Mouse (Mus musculus): ENCODE results near the gene Stambpl1. TPM values are rescaled to one million over a fixed set of nuclear protein-coding genes. Genes with fewer than 3 reads are reported as not detected.

The Stambpl1 gene
- polyA plus RNA-seq, 1 experiment = 1.1 TPM

DNA sequence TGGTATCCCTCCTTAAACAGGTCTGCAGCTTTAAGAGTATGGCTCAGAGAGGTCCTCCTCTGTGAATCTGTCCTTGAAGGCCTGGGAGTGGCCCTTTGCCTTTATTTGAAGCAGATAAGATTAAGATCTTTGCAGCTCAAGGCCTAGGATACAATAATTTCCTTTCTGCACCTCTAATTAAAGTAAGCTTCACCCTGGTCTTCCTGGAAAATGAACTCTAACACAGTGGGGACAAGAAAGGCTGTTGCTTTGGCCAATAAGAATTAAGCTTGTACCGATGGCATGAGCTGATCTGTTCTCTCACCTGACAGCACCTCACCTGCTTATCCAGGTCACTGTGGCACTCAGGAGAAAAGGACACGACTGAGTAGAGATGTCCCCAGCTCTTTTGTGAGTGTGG is 18.8 kb downstream of the Stambpl1 start:
- H3K4me1 ChIP-seq = peaks cover 12% of the 10 kb centered on the region
- peaks cover 7% of the 10 kb centered on the region for H3K36me3 ChIP-seq (replicated peaks; ENCODE audit: low read length)

DNA sequence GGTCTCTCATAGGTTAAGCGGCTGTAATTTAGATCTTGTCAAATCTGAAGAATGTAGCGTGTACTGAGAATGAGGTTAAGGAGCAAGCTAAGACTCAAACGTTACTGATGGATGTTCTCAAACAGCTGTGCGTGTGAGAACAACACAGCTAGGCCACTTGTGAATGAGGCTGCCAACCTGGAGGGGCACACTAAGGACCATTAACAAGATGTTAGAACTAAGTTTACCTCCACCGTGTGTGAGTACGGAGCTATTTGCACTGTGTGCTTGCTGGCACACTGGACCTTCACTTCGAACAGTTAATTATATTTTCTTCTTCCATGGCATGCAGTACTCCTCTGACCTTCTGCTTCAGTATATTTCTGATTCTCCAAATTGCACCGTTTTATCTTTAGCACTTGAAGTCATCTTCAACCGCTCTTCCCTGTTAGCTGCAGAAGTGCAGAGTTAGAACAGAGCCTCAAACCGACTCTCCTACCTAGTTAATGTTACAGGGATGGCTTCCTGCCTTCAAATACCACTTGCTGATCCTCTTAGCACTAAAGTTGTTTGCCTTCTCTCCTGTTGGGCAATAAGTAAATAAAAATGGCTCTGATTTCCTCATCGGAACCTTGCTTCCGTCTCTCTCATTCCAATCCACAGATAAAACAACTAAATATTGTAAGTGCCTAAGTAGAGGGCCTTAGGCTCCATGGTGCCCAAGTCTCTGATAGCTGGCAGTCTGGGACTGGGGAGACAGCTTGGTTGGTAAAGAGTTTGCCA is 20.6 kb downstream of the Stambpl1 start:
- Histone ChIP-seq H3K36me3 (replicated peaks; ENCODE audit: low read length) (peaks cover 7% of the 10 kb centered on the region), H3K4me3 (replicated peaks) (no peak overlapping the region), H3K4me1 (peaks cover 16% of the 10 kb centered on the region), H3K9me3 (no peaks in the 10 kb centered on the region), H3K27me3 (replicated peaks) (no peaks in the 10 kb centered on the region)
- TF ChIP-seq FLI1 (IDR thresholded peaks at IDR 0.05; ENCODE audit: low read length) = no peak
- no peak for TF ChIP-seq GATA1 (IDR thresholded peaks at IDR 0.05; ENCODE audit: borderline replicate concordance, low read length)

More for the DNA sequence above, 18.8 kb downstream of the Stambpl1 start:
- H3K27me3 ChIP-seq (replicated peaks) = no peaks in the 10 kb centered on the region
- TF ChIP-seq FLI1 (IDR thresholded peaks at IDR 0.05; ENCODE audit: low read length) (no peak), GATA1 (IDR thresholded peaks at IDR 0.05; ENCODE audit: borderline replicate concordance, low read length) (no peak)
- no peaks in the 10 kb centered on the region for H3K9me3 ChIP-seq
- H3K4me3 ChIP-seq (replicated peaks) = no peak overlapping the region

DNA sequence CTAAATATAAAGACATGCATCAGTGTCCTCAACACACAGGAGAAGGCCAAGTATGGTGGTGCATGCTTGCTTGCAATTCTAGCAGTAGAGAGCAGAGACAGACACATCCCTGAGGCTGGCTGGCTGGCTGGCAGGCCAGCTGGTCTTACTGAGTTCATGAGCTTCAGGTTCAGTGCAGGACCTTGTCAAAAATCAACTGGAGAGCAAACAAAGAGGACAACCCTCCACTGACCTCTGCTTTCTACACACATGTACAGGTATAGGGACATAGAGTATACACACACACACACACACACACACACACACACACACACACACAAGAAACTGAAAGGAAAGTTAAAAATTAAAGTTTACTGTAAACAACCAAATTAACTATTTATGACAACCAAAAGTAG is 21.2 kb downstream of the Stambpl1 start:
- peaks cover 7% of the 10 kb centered on the region for H3K36me3 ChIP-seq (replicated peaks; ENCODE audit: low read length)
- H3K27me3 ChIP-seq (replicated peaks) = no peaks in the 10 kb centered on the region
- no peak for TF ChIP-seq GATA1 (IDR thresholded peaks at IDR 0.05; ENCODE audit: borderline replicate concordance, low read length)
- TF ChIP-seq FLI1 (IDR thresholded peaks at IDR 0.05; ENCODE audit: low read length) = no peak
- H3K9me3 ChIP-seq = no peaks in the 10 kb centered on the region
- H3K4me3 ChIP-seq (replicated peaks) = no peak overlapping the region
- peaks cover 22% of the 10 kb centered on the region for H3K4me1 ChIP-seq

DNA sequence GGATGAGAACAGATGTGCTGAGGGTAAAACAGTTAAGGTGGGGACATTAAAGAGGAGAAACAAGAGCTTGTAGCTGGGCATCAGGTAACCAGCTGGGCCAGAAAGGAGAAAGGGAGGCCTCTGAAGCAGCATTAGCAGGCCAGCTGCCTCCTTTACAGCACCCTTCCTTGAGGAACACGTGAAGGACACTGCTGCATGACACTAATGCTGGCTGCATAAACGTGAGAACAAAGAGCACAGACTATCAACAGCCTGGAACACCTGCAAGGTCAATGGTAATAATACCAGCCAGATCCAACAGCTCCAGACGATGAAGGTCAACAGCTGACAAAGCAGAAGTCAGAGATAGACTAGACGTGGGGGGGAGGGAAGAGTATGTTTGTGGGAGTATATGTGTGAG is 22.1 kb downstream of the Stambpl1 start:
- Histone ChIP-seq H3K4me3 (replicated peaks) (no peak overlapping the region), H3K4me1 (peaks cover 24% of the 10 kb centered on the region), H3K27me3 (replicated peaks) (no peaks in the 10 kb centered on the region), H3K9me3 (no peaks in the 10 kb centered on the region), H3K36me3 (replicated peaks; ENCODE audit: low read length) (peaks cover 7% of the 10 kb centered on the region)
- no peak for TF ChIP-seq FLI1 (IDR thresholded peaks at IDR 0.05; ENCODE audit: low read length)
- no peak for TF ChIP-seq GATA1 (IDR thresholded peaks at IDR 0.05; ENCODE audit: borderline replicate concordance, low read length)

DNA sequence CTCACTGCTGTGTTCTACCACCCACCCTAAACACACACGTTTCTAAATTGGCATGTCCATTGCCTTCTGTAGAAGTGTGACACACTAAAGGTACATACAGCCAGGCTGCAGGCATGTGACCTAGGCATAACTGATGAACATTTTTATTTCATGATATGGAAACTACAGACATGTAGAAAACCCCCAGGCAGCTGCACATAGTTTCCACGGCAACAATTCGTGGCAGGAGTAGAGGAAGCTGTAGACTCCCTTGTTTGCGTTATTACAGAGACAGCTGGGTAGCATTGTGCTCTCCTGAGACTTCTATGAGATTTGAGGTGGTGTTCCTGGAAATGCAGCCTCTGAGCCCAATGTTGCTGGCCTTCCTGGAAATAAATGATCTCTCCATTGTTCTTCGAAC is 24.9 kb downstream of the Stambpl1 start:
- no peak for TF ChIP-seq GATA1 (IDR thresholded peaks at IDR 0.05; ENCODE audit: borderline replicate concordance, low read length)
- TF ChIP-seq FLI1 (IDR thresholded peaks at IDR 0.05; ENCODE audit: low read length) = no peak
- Histone ChIP-seq H3K4me1 (peaks cover 35% of the 10 kb centered on the region), H3K36me3 (replicated peaks; ENCODE audit: low read length) (peaks cover 25% of the 10 kb centered on the region), H3K27me3 (replicated peaks) (no peaks in the 10 kb centered on the region), H3K4me3 (replicated peaks) (no peak overlapping the region), H3K9me3 (no peaks in the 10 kb centered on the region)

DNA sequence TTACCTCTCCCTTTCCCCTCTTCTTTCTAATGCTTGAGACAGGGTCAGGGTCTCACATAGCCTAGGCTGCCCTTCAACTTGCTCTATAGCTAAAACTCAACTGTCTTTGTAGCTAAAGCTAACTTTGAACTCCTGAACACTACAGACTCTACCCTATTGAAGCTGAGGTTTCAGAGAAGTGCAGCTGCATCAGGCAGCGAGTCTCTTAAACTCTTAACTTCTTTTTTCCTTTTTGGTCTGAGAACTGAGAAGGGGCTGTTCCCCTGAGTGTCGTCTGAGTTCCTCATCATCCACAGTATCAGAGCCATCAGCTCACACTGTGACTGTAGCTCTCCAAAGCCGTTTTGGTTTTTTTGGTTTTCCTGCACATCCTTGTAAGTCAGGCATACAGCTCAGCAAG is 25.7 kb downstream of the Stambpl1 start:
- H3K4me3 ChIP-seq (replicated peaks) = no peak overlapping the region
- H3K9me3 ChIP-seq = no peaks in the 10 kb centered on the region
- peaks cover 35% of the 10 kb centered on the region for H3K4me1 ChIP-seq
- peaks cover 25% of the 10 kb centered on the region for H3K36me3 ChIP-seq (replicated peaks; ENCODE audit: low read length)
- H3K27me3 ChIP-seq (replicated peaks) = no peaks in the 10 kb centered on the region
- TF ChIP-seq FLI1 (IDR thresholded peaks at IDR 0.05; ENCODE audit: low read length) (no peak), GATA1 (IDR thresholded peaks at IDR 0.05; ENCODE audit: borderline replicate concordance, low read length) (no peak)

DNA sequence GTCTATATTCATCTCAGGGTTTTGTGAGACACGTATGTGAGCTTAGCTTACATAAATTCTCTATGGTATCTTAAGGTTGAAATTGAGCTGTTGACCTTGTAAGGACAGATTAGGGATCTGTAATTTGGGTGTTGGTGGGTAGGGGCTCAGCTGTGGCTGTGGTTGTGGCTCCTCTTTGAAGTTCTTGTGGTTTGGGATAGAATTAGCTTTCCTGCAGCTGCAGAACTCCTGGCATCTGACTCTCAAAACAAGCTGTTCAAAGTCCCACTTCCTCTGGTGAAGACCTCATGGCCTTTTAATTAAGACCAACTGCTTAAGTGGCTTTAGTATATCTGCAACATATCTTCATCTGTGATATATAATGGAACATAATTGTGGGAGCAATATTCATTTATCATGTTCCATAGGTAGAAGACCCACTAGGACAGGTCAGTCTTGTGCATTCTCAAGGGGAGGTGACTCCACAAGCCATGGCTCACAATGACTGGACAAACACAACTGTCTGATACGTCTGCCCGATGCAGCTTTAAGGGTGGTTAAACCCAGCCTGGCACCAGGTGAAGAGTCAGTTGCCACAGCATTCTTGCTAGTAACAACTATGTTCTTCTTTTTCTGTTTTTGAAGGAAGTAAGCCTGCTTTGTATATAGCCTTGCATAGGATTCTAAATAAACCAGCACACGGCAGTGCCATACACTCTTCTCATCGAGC is 27.4 kb downstream of the Stambpl1 start:
- no peak for TF ChIP-seq FLI1 (IDR thresholded peaks at IDR 0.05; ENCODE audit: low read length)
- no peak for TF ChIP-seq GATA1 (IDR thresholded peaks at IDR 0.05; ENCODE audit: borderline replicate concordance, low read length)
- Histone ChIP-seq H3K9me3 (no peaks in the 10 kb centered on the region), H3K4me3 (replicated peaks) (no peak overlapping the region), H3K36me3 (replicated peaks; ENCODE audit: low read length) (peaks cover 21% of the 10 kb centered on the region), H3K4me1 (peaks cover 30% of the 10 kb centered on the region), H3K27me3 (replicated peaks) (no peaks in the 10 kb centered on the region)

DNA sequence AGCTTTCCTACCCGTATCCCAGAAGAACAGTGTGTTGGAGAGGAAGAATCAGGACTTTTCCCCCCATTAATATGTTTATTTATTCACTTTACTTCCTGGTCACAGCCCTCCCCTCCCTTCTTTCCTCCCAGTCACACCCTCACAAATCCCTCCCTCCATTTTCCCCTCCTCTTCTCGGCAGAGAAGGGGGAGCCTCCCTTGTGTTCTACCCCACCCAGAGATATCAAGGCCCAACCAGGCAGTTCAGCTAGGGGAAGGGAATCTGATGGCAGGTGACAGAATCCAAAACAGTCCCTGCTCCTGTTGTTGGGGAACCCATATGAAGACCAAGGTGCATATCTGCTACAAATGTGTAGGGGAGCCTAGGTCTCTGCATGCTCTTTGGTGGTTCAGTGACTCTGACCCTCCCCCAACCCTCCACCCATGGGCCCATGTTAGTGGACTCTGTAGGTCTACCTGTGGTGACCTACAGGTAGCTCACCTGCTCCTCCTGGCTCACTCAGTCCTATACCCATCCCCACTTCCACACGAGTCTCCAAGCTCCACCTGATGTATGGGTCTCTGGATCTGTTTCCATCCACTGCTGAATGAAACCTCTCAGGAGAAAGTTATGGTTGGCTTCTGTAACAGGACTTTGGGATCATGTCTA is 28.8 kb downstream of the Stambpl1 start:
- Histone ChIP-seq H3K27me3 (replicated peaks) (no peaks in the 10 kb centered on the region), H3K4me1 (peaks cover 22% of the 10 kb centered on the region), H3K4me3 (replicated peaks) (no peak overlapping the region), H3K36me3 (replicated peaks; ENCODE audit: low read length) (peaks cover 18% of the 10 kb centered on the region), H3K9me3 (no peaks in the 10 kb centered on the region)
- TF ChIP-seq FLI1 (IDR thresholded peaks at IDR 0.05; ENCODE audit: low read length) (no peak), GATA1 (IDR thresholded peaks at IDR 0.05; ENCODE audit: borderline replicate concordance, low read length) (no peak)

DNA sequence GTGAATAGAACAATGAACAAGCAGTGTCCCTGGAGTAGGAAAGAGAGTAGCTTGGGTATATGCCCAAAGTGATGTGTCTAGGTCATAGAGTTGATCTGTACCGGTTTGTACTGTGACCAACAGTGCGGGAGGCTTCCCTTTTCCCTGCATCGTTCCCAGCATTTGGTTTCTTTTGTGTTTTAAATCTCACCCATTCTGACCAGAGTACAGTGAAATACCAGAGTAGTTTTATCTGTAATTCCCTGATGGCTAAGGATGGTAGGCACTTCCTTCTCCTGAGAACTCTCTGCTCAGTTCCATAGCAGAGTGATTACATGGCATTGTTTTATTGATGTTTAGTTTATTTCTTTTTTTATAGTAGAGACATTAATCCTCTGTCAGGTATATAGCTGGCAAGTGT is 30.8 kb downstream of the Stambpl1 start:
- Histone ChIP-seq H3K4me1 (peaks cover 18% of the 10 kb centered on the region), H3K27me3 (replicated peaks) (no peaks in the 10 kb centered on the region), H3K36me3 (replicated peaks; ENCODE audit: low read length) (peaks cover 27% of the 10 kb centered on the region), H3K4me3 (replicated peaks) (no peak overlapping the region), H3K9me3 (no peaks in the 10 kb centered on the region)
- no peak for TF ChIP-seq GATA1 (IDR thresholded peaks at IDR 0.05; ENCODE audit: borderline replicate concordance, low read length)
- no peak for TF ChIP-seq FLI1 (IDR thresholded peaks at IDR 0.05; ENCODE audit: low read length)

DNA sequence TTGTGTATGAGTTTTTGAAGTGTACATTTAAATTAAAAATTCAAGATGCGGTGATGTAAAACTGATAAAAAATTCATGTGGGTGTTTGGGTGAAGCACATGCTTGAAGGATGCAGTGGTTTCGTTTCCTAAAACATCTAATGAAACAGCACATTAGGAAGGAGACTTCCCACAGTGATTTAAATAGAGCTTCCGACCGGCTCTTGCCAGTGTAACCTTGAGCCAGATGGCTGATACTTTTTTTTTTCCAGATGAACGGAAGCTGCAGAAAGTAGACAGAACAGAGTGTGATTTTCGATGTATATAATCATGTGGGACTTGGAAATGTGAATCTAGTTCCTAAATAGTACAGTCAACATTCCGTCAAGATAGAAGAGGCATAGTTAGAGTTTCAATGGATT is 39.6 kb downstream of the Stambpl1 start:
- peaks cover 46% of the 10 kb centered on the region for H3K36me3 ChIP-seq (replicated peaks; ENCODE audit: low read length)
- no peaks in the 10 kb centered on the region for H3K27me3 ChIP-seq (replicated peaks)
- H3K9me3 ChIP-seq = no peaks in the 10 kb centered on the region
- H3K4me1 ChIP-seq = no peaks in the 10 kb centered on the region
- TF ChIP-seq GATA1 (IDR thresholded peaks at IDR 0.05; ENCODE audit: borderline replicate concordance, low read length) (no peak), FLI1 (IDR thresholded peaks at IDR 0.05; ENCODE audit: low read length) (no peak)
- no peak overlapping the region for H3K4me3 ChIP-seq (replicated peaks)
